Mouse (Mus musculus): ENCODE data around the gene Otop3.

Gene Otop3

GRCm38 (mm10) chr11:115318245-115319027 is 16.1 kb upstream of the Otop3 start:
- no peak for DNase-seq (ENCODE audit: low read depth, low spot score)

- DNase-seq (ENCODE audit: low read depth, low spot score), result no peak
Observed at GRCm38 (mm10) chr11:115319704-115320383, 14.7 kb upstream of the Otop3 start.

GRCm38 (mm10) chr11:115321906-115322693 is 12.4 kb upstream of the Otop3 start, which contains the start of gene Ush1g:
Gene Ush1g, minus strand, starts transcription at chr11:115322041.
- no peak for DNase-seq (ENCODE audit: low read depth, low spot score)

GRCm38 (mm10) chr11:115323354-115323753 is 11.2 kb upstream of the Otop3 start:
- DNase-seq (ENCODE audit: low read depth, low spot score), result no peak

GRCm38 (mm10) chr11:115326730-115327129 is 7.8 kb upstream of the Otop3 start:
- DNase-seq (ENCODE audit: low read depth, low spot score), result no peak

GRCm38 (mm10) chr11:115329339-115329738 is 5.2 kb upstream of the Otop3 start:
- DNase-seq (ENCODE audit: low read depth, low spot score), result no peak

- no peak for DNase-seq (ENCODE audit: low read depth, low spot score)
Observed at GRCm38 (mm10) chr11:115335223-115335622, 692 bp downstream of the Otop3 start.

- no peak for DNase-seq (ENCODE audit: low read depth, low spot score)
Observed at GRCm38 (mm10) chr11:115336115-115336514, 1.6 kb downstream of the Otop3 start.

GRCm38 (mm10) chr11:115337350-115337749 is 2.8 kb downstream of the Otop3 start:
- no peak for DNase-seq (ENCODE audit: low read depth, low spot score)

- no peak for DNase-seq (ENCODE audit: low read depth, low spot score)
Observed at GRCm38 (mm10) chr11:115337826-115338225, 3.3 kb downstream of the Otop3 start.

- no peak for DNase-seq (ENCODE audit: low read depth, low spot score)
Observed at GRCm38 (mm10) chr11:115341246-115341645, 6.7 kb downstream of the Otop3 start.

GRCm38 (mm10) chr11:115341866-115342265 is 7.3 kb downstream of the Otop3 start:
- no peak for DNase-seq (ENCODE audit: low read depth, low spot score)

GRCm38 (mm10) chr11:115344967-115345366 is 10.4 kb downstream of the Otop3 start:
- DNase-seq (ENCODE audit: low read depth, low spot score), result no peak

- no peak for DNase-seq (ENCODE audit: low read depth, low spot score)
Observed at GRCm38 (mm10) chr11:115345515-115345914, 11.0 kb downstream of the Otop3 start.

GRCm38 (mm10) chr11:115348681-115349248 is 14.2 kb downstream of the Otop3 start:
- no peak for DNase-seq (ENCODE audit: low read depth, low spot score)

- DNase-seq (ENCODE audit: low read depth, low spot score), result no peak
Observed at GRCm38 (mm10) chr11:115349976-115350375, 15.4 kb downstream of the Otop3 start.

GRCm38 (mm10) chr11:115353375-115353774 is 18.8 kb downstream of the Otop3 start:
- DNase-seq (ENCODE audit: low read depth, low spot score), result no peak

GRCm38 (mm10) chr11:115354183-115354582 is 19.7 kb downstream of the Otop3 start:
- DNase-seq (ENCODE audit: low read depth, low spot score), result no peak

GRCm38 (mm10) chr11:115358468-115358867 is 23.9 kb downstream of the Otop3 start:
- DNase-seq (ENCODE audit: low read depth, low spot score), result no peak

- DNase-seq (ENCODE audit: low read depth, low spot score), result no peak
Observed at GRCm38 (mm10) chr11:115359293-115359692, 24.8 kb downstream of the Otop3 start.

- DNase-seq (ENCODE audit: low read depth, low spot score), result no peak
Observed at GRCm38 (mm10) chr11:115359726-115360125, 25.2 kb downstream of the Otop3 start.

- no peak for DNase-seq (ENCODE audit: low read depth, low spot score)
Observed at GRCm38 (mm10) chr11:115364136-115364535, 29.6 kb downstream of the Otop3 start.
